Mouse (Mus musculus) ES-CJ7 (cell line): ENCODE measurements around the gene Armt1.
A peak's percentile ranks its signal among the peaks of the same experiment; 100 is the strongest.
"Not testable (repeated sequence)": the region's sequence is repeated elsewhere in the genome, so short reads cannot be mapped to it uniquely, and the experiment has no call there.

Experiments used
- DNase-seq: peaks from one replicate; pipeline ENCODE4 v3.0.0; 2011; ENCODE audit warnings: low read depth, low spot score

Gene Armt1

GRCm38 (mm10) chr10:4433871-4434270 is 1.6 kb downstream of the Armt1 start:
- not testable (repeated sequence) for DNase-seq

DNA sequence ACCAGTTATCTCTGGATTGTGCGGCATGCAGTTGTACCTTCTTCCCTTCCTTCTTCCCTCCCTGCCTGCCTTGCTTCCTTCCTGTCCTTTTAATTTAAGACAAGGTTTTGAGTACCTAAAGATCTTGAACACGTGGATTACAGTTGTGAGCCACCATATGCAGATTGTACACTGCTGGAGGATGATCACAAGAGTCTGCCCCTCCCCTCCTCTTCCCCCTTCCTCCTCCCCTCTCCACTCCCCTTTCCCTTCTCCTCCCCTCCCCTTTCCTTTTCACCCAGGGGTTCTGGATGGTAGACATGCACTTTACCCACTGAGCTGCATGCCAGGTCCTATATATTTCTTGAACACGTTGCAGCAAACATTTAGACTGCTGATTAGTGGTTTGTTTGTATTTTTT is 3.1 kb downstream of the Armt1 start:
- peak; percentile 48 for DNase-seq

- DNase-seq = no peak
Measured at GRCm38 (mm10) chr10:4456409-4456808, 24.1 kb downstream of the Armt1 start.

- peak; percentile 64 for DNase-seq
Measured at GRCm38 (mm10) chr10:4460201-4460600, 27.9 kb downstream of the Armt1 start.

DNA sequence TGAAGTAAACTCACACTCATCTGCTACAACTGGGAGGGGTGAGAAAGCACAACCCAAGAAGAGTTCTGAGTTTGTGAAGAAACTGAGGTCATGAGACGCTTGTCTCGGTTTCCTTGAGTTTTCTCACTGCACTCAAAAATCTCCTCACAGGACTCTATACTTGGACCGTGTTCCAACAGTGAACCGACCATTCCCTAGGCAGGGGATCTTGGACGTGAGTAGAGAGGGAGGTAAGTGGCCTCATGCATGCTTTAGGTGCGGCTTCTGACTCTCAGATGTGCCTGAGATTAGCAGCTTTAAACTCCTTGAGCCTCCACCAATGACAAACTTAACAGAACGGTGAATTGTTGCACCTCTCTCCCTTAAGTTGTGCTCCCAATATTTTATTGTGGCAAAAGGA is 33.5 kb downstream of the Armt1 start:
- DNase-seq = no peak

GRCm38 (mm10) chr10:4469406-4469805 is 37.1 kb downstream of the Armt1 start:
- DNase-seq = no peak

GRCm38 (mm10) chr10:4473591-4473993 is 41.3 kb downstream of the Armt1 start:
- DNase-seq = no peak

GRCm38 (mm10) chr10:4475431-4475830 is 43.2 kb downstream of the Armt1 start:
- no peak for DNase-seq

- DNase-seq = no peak
Measured at GRCm38 (mm10) chr10:4476604-4477003, 44.3 kb downstream of the Armt1 start.

DNA sequence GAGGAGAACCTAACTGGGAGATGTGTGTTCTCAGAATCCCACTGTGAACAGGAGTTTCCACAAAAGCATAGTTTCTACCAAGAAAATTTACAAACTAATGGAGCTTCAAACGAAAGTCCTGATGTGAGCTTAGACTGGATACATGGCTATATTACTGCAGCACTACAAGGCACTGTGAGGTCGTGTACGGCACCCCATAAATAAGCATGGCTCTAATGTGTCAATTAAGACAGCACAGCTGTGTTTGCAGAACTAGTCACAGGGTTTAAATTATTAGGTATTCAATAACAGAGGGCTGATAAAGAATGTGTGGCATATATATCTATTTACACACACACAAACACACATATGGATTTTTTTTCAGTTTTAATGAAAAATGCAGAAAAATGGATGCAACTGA is 48.7 kb downstream of the Armt1 start:
- DNase-seq = no peak

DNA sequence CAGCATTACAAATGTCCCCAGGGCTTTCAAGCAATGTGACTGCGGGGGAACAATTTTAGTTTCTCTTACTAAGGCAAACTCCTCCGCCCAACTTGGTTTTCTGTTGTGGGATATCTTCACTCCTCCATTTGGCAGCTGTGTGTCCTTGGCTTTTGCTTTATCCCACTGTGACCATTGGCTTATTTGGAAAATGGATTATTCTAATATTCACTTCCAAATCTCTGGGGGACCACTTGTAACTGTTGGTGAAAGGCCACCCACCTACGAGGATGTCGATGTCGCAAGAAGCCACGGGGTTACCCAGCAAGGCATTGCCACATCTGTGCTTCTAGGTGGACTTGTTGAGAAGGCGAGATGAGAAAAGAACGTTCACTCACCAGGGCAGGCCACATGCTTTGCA is 49.4 kb downstream of the Armt1 start:
- DNase-seq = no peak

GRCm38 (mm10) chr10:4482355-4482754 is 50.1 kb downstream of the Armt1 start, which contains the start of gene Ccdc170:
TSS of gene Ccdc170 (plus strand) at chr10:4482502.
- DNase-seq = peak; percentile 75

DNA sequence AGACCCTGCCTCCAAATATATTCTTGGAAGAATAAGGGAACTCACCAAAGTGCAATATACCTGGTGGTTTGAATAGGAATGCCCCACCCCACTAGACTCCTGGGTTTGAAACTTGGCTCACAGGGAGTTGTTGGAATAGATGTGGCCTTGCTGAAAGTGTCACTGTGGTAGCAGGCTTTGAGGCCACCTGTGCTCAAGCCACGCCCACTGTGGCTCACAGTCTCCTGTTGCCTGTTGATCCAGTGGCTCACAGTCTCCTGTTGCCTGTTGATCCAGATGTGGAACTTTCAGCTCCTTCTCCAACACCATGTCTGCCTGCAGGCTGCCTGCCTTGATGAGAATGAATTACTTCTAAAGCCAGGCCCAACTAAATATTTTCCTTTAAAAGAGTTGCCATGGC is 51.6 kb downstream of the Armt1 start:
- DNase-seq = peak; percentile 59

DNA sequence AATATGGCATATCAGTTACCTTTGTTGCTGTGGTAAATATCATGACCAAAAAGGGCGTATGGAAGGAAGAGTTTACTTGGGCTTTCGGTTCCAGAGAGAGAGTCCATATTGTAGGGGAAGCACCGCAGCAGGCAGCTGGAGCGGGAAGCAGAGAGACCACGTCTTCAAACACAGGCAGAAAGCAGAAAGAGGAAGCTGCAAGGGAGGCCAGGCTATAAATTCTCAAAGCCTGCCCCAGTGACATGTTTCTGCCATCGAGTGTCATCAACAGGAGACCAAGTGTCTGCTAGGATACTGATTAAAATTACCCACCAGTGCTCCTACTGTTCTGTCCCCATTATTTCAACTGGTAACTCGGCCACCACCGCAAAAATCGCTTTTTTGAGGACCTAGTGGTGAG is 52.7 kb downstream of the Armt1 start:
- DNase-seq = no peak

GRCm38 (mm10) chr10:4489865-4490264 is 57.6 kb downstream of the Armt1 start:
- no peak for DNase-seq

- no peak for DNase-seq
Measured at GRCm38 (mm10) chr10:4491281-4491680, 59.0 kb downstream of the Armt1 start.

DNA sequence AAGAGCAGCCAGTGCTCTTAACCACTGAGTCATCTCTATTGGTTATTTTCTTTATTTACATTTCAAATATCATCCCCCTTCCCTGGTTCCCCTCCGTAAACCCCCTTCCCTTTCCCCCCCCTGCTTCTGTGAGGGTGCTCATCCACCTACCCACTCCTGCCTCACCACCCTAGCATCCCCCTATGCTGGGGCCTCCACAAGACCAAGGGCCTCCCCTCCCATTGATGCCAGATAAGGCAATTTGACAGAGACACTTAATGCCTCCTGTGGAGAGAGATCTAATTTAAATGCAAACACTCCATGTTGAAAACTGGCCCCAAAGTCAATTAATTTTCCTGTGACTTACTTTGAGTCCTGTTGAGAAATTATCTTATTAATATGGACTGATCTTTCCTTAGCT is 59.8 kb downstream of the Armt1 start:
- DNase-seq = no peak

DNA sequence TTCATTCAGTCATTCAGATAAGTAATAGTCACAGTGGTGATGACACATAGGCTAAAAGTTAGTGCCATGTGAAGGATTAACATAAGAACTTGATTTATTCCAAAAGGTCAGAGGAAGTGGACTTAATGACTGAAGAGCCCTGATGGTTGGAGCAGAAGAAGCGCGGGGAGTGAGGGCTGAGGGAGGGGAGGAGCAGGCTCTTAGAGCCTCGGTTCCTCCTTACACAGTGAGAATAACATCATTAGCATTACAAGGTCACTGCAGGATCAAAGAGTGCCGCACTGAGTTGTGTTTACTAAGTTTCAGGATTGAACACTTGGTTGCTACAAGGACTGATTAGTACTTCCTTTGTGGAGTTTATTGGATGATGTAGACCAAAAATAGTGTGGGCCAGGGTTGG is 60.6 kb downstream of the Armt1 start:
- peak; percentile 87 for DNase-seq

- no peak for DNase-seq
Measured at GRCm38 (mm10) chr10:4503251-4503650, 71.0 kb downstream of the Armt1 start.
